Mouse (Mus musculus): ENCODE results near the gene Rtn4ip1. TPM values are rescaled to one million over a fixed set of nuclear protein-coding genes. Genes with fewer than 3 reads are reported as not detected.
"Not testable (repeated sequence)": the region's sequence is repeated elsewhere in the genome, so short reads cannot be mapped to it uniquely, and the experiment has no call there.

Gene Rtn4ip1
- polyA plus RNA-seq, 1 experiment from 2014 or later, result 26.7 TPM

DNA sequence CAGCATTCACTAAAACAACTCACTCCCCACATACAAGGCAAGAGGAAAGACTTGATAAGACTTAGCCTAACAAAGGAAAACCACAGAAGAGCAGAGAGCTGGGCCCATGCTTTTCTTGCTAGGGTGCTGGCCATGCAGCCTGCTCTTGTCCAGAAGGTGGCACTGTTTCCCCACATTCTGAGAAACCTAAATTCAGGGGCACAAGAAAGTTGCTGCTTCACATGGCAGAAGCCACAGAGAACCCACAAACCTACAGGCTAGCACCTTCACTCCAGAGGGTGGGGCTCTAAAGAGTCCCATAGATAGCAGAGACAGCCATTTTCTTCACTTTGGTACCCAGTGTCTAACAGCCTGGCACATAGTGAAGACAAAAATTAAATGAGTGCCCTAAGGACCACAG lies 52.3 kb downstream of the Rtn4ip1 start:
- H3K27ac ChIP-seq, result no peak overlapping the region
- no peak for DNase-seq (ENCODE audit: low spot score)

DNA sequence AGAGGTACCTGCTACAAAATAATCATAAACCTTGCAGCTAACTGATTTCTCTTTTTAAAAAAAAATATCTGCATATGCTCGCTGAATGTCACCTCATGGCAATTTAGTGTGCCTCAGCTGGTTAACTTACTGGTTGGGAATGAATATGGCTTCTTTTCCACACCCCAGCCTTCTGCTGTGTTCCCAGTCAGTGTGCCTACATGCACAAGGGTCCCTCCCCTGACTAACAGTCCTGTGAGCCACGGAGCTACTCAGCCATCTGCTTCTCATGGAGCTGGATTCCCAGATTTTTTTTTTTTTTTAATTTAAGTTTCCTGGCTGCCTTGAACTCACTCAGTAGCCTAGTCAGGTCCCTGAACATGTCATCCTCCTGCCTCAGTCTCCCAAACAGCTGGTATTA lies 63.3 kb downstream of the Rtn4ip1 start:
- Histone ChIP-seq H3K4me1 (no peaks in the 10 kb centered on the region), H3K36me3 (no peaks in the 10 kb centered on the region), H3K27me3 (ENCODE audit: insufficient read depth, poor library complexity, severe bottlenecking) (no peaks in the 10 kb centered on the region; the same call in 1 of the 2 replicates), H3K27ac (no peak overlapping the region), H3K4me3 (no peak overlapping the region), H3K9me3 (no peaks in the 10 kb centered on the region)
- DNase-seq (ENCODE audit: low spot score), result no peak
- WGBS, result 73% methylated on average over 2 of the region's 2 CpGs

More for the DNA sequence above, 52.3 kb downstream of the Rtn4ip1 start:
- Histone ChIP-seq H3K4me3 (no peak overlapping the region), H3K4me1 (peaks cover 5% of the 10 kb centered on the region; the same call in 1 of the 2 replicates), H3K27me3 (ENCODE audit: insufficient read depth, poor library complexity, severe bottlenecking) (no peaks in the 10 kb centered on the region), H3K9me3 (no peaks in the 10 kb centered on the region), H3K36me3 (0 out of 2 replicates have a peak, but pooled peaks cover 4% of the 10 kb centered on the region)

DNA sequence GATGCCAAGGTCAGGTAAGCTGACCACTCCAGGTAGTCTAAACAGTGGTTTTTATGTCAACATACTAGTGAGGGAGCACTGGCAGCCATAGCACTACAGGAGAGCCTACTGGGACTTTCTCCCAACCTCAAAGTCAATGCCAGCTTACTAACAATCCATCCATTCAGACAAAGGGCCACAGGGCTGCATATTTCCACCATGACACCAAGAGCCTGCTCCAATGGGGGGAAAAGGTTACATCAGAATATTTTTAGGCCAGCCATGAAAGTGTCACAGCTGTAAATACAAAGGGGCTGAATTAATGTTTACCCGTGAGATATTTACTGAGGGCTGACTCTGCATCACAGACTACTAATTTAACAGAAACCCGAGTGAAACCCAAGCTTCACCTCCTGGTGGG lies 71.6 kb downstream of the Rtn4ip1 start:
- no peaks in the 10 kb centered on the region for H3K36me3 ChIP-seq
- no peaks in the 10 kb centered on the region for H3K9me3 ChIP-seq
- WGBS, result 68% methylated on average over 2 of the region's 2 CpGs
- H3K4me1 ChIP-seq, result no peaks in the 10 kb centered on the region
- no peak overlapping the region for H3K4me3 ChIP-seq
- no peak for DNase-seq (ENCODE audit: low spot score)
- H3K27ac ChIP-seq, result no peak overlapping the region
- no peaks in the 10 kb centered on the region for H3K27me3 ChIP-seq (ENCODE audit: insufficient read depth, poor library complexity, severe bottlenecking)

DNA sequence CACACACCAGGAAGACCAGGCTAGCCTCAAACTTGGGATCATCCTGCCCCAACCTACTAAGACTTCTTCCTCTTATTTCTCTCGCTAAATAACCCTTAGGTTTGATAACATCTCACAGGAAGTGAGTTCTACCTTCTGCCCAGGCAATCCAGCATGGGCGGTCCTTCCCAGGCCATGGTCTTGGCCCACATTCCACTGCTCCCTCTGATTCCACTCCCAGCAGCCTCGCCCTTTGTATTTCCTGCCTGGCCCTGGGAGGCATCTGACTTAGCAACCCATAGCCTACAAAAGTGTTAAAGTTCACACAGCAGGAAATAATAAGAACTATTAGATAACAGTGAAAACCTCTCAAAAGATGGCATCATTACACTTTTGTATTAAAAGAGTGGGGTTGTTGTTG lies 75.7 kb downstream of the Rtn4ip1 start:
- no peak for DNase-seq (ENCODE audit: low spot score)
- no peaks in the 10 kb centered on the region for H3K4me1 ChIP-seq
- H3K27me3 ChIP-seq (ENCODE audit: insufficient read depth, poor library complexity, severe bottlenecking), result no peaks in the 10 kb centered on the region
- 42% methylated on average over 3 of the region's 3 CpGs for WGBS
- no peaks in the 10 kb centered on the region for H3K36me3 ChIP-seq
- H3K9me3 ChIP-seq, result no peaks in the 10 kb centered on the region
- no peak overlapping the region for H3K4me3 ChIP-seq
- no peak overlapping the region for H3K27ac ChIP-seq

DNA sequence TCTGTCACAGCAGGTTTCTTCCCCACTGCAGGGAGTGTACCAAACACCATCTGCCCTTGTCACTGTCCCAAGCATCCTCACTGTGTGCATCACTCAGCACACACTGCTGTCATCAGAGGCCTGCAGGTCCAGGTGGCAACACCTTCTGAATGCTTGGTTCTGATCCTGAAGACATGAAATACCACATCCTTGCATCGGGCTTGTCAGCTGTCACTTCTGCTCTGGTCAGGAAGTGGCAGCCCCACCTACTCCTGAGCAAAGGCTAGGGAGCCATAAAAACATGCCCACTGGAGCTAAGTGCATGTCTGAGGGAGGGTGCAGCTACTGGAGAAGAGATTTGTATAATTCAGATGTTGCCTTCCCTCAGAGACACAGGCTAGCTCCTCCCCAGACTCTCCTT lies 78.5 kb downstream of the Rtn4ip1 start:
- no peaks in the 10 kb centered on the region for H3K9me3 ChIP-seq
- 50% methylated on average over 1 of the region's 1 CpGs for WGBS
- no peak overlapping the region for H3K4me3 ChIP-seq
- no peaks in the 10 kb centered on the region for H3K27me3 ChIP-seq (ENCODE audit: insufficient read depth, poor library complexity, severe bottlenecking)
- no peak for DNase-seq (ENCODE audit: low spot score)
- H3K27ac ChIP-seq, result no peak overlapping the region; the same call in 1 of the 2 replicates
- no peaks in the 10 kb centered on the region for H3K36me3 ChIP-seq
- no peaks in the 10 kb centered on the region for H3K4me1 ChIP-seq

DNA sequence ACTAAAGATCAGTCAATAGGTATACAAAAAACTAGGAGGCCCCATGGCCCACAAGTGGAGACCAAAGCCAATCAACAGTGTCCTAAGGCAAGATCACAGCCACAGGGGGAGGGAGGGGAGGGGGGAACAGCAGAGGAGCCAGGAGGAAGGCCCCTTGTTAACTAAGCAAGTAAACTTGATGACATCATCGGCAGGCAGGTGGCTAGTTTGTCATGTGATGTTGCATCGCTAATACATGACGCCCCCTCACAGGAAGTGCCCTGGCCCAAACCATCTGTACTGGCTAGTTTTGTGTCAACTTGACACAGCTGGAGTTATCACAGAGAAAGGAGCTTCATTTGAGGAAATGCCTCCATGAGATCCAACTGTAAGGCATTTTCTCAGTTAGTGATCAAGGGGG lies 79.1 kb downstream of the Rtn4ip1 start:
- WGBS, result 86% methylated on average over 3 of the region's 3 CpGs

DNA sequence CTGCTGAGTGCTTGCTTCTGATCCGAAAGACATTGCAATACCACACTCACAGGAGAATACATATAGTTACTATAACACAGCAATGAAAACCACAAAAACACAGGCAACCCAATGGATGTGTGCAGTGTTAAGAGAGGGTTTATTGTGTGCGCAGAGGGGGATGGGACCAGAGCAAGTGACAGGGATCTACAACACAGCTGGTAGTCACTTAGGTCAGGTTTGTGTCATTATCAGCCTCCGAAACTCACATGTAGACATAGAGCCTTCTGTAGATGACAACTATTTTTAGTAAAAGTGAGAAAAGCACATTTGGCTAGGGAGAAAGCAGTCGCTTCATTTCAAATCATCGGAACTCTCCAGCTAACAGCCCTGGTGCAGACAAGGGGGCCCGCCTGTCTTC lies 80.9 kb downstream of the Rtn4ip1 start:
- H3K27ac ChIP-seq, result no peak overlapping the region
- no peaks in the 10 kb centered on the region for H3K36me3 ChIP-seq
- H3K27me3 ChIP-seq (ENCODE audit: insufficient read depth, poor library complexity, severe bottlenecking), result no peaks in the 10 kb centered on the region
- DNase-seq (ENCODE audit: low spot score), result no peak
- H3K9me3 ChIP-seq, result no peaks in the 10 kb centered on the region
- H3K4me1 ChIP-seq, result no peaks in the 10 kb centered on the region
- 79% methylated on average over 6 of the region's 6 CpGs for WGBS
- H3K4me3 ChIP-seq, result no peak overlapping the region

More for the DNA sequence above, 79.1 kb downstream of the Rtn4ip1 start:
- not testable (repeated sequence) for H3K27ac ChIP-seq; H3K9me3 ChIP-seq; H3K27me3 ChIP-seq (ENCODE audit: insufficient read depth, poor library complexity, severe bottlenecking); DNase-seq (ENCODE audit: low spot score); H3K4me3 ChIP-seq; H3K36me3 ChIP-seq; H3K4me1 ChIP-seq

DNA sequence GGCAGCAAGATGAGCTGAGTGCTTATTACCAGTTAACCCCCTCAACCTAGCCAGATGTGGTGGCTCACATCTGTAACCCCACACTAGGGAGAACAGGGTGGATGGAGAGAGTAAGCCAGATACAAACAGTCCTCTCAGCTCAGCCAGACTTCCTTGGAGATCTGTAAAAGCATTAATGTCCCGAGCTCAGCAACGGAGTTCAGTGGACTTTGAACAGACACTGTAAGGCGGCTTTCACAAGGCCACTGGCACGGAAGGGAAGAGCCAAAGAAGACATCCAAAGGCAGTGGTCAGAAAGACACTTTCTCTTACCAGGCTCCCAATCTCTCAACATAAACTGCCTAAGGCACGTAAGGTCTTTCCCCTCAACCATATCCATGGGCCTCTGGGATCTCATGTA lies 81.6 kb downstream of the Rtn4ip1 start:
- WGBS, result 86% methylated on average over 5 of the region's 5 CpGs

DNA sequence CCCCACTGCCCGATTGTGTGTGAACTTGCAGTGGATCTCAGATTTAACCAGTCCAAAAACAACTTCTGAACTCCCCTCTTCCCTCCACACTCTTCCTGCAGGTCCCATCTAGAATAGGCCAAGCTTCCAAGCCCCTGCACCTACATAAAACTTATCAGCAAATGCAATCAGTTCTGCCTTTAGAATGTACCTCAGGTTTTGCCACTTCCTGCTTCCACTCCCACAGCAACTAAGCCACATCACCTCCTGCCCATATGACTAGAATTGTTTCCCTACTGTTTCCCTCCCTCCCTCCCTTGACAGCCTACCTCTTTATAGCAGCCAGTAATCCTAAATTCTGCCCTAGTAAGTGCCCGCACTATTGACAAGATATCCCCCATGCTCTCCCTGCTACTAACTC lies 82.3 kb downstream of the Rtn4ip1 start:
- Histone ChIP-seq H3K27ac (no peak overlapping the region), H3K27me3 (ENCODE audit: insufficient read depth, poor library complexity, severe bottlenecking) (no peaks in the 10 kb centered on the region), H3K4me3 (no peak overlapping the region), H3K36me3 (no peaks in the 10 kb centered on the region), H3K4me1 (no peaks in the 10 kb centered on the region), H3K9me3 (no peaks in the 10 kb centered on the region)
- WGBS, result 84% methylated on average over 2 of the region's 2 CpGs
- no peak for DNase-seq (ENCODE audit: low spot score)

More for the DNA sequence above, 81.6 kb downstream of the Rtn4ip1 start:
- Histone ChIP-seq H3K27me3 (ENCODE audit: insufficient read depth, poor library complexity, severe bottlenecking) (no peaks in the 10 kb centered on the region), H3K27ac (no peak overlapping the region), H3K4me1 (no peaks in the 10 kb centered on the region), H3K4me3 (no peak overlapping the region), H3K9me3 (no peaks in the 10 kb centered on the region), H3K36me3 (no peaks in the 10 kb centered on the region)
- DNase-seq (ENCODE audit: low spot score), result no peak

DNA sequence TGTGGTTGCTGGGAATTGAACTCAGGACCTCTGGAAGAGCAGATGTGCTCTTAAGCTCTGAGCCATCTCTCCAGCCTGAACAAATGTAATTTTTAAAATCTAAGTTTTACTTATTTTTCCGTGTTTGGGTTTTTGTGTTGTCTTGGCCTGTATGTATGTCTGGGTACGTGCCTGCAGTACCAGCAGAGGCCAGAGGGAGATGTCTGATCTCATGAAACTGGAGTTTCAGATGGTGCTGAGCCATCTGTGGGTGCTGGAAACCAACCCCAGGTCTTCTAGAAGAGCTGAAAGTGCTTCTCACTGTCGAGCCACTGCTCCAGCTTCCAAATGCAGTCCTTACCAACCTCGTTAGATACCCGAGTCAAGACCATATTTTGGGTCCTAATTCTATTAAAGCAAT lies 89.7 kb downstream of the Rtn4ip1 start:
- Histone ChIP-seq H3K4me1 (no peaks in the 10 kb centered on the region), H3K9me3 (no peaks in the 10 kb centered on the region), H3K36me3 (no peaks in the 10 kb centered on the region), H3K4me3 (no peak overlapping the region), H3K27me3 (ENCODE audit: insufficient read depth, poor library complexity, severe bottlenecking) (no peaks in the 10 kb centered on the region; the same call in 1 of the 2 replicates), H3K27ac (no peak overlapping the region)
- no peak for DNase-seq (ENCODE audit: low spot score)
- WGBS, result 82% methylated on average over 5 of the region's 5 CpGs

DNA sequence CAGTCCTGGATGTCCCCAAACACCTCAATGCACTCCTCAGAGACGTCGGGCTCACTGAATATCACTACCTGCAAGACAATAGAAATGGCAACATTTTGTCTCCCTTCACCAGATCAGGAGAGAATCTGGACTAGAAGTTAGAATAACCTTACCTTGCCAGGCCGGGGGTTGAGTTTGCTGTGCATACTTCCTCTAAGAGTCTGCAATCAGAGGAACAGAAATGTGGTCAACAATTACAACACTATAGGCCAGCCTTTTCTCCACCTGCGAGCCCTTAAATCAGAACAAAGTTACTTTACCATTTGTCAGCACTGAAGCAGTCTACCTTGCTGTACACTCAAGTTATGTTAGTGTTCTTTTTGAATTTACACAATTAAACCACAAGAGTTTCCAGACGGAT lies 90.9 kb downstream of the Rtn4ip1 start:
- WGBS, result 75% methylated on average over 5 of the region's 5 CpGs
- Histone ChIP-seq H3K9me3 (no peaks in the 10 kb centered on the region), H3K36me3 (no peaks in the 10 kb centered on the region), H3K4me3 (no peak overlapping the region), H3K4me1 (peaks cover 4% of the 10 kb centered on the region; the same call in 1 of the 2 replicates), H3K27ac (no peak overlapping the region), H3K27me3 (ENCODE audit: insufficient read depth, poor library complexity, severe bottlenecking) (peaks cover 5% of the 10 kb centered on the region; the same call in 1 of the 2 replicates)
- DNase-seq (ENCODE audit: low spot score), result no peak

DNA sequence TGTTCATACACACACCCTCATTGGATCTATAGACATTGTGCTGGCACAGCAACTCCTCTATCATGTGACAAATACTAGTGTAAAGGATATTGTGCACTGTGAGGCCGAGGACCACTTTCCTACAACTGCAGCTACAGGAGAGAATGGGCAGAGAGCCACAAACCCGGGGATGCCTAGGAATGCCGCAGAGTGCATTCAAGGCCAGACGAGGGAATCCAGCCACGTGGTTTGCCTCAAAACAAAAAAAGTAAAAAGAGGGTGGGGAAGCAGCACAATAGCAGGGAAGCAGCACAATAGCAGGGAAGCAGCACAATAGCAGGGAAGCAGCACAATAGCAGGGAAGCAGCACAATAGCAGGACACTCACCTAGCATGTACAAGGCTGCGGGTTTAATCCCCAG lies 91.6 kb downstream of the Rtn4ip1 start:
- whole genome bisulfite sequencing, result 40% methylated on average over 6 of the region's 6 CpGs
- Histone ChIP-seq H3K4me3 (no peak overlapping the region), H3K9me3 (no peaks in the 10 kb centered on the region), H3K27ac (no peak overlapping the region), H3K27me3 (ENCODE audit: insufficient read depth, poor library complexity, severe bottlenecking) (peaks cover 6% of the 10 kb centered on the region; the same call in 1 of the 2 replicates), H3K36me3 (no peaks in the 10 kb centered on the region), H3K4me1 (peaks cover 10% of the 10 kb centered on the region; the same call in 1 of the 2 replicates)
- DNase-seq (ENCODE audit: low spot score), result no peak

DNA sequence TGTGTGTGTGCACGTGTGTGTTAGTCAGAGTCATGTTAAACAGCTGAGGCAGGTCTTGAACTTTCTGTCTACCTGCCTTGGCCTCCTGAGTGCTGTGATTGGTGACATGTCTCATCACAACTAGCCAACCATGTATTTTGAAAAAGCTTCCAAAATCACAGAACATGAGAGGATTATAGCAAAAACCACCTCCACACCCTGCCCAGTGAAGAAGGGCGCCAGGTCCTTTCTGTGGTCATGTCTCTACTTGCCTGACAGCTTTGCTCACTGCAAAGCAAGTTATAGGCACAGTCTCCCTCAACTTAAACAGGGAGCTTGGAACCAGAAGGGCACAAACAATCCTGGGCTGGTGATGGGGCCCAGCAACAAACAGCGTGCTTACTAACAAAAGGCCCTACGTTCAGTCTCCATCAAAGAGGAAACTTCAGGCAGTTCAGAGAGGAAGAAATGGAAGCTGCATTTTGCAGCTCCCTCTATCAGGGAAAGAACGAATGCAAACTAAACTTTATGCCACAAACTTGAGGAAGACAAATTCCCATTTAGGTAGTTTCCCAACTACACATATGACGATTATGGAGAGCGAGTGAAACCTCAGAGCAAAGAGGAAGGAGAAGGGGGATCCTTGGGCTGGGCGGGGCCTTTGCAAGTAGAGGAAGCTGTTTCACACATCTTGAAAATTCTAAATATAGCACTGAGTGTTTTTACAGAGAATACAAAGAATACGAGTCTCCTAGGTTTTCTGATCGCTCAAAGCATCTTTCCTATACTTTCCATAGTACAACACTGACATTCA lies 94.4 kb downstream of the Rtn4ip1 start:
- Histone ChIP-seq H3K27ac (no peak overlapping the region), H3K4me3 (no peak overlapping the region), H3K36me3 (no peaks in the 10 kb centered on the region), H3K27me3 (ENCODE audit: insufficient read depth, poor library complexity, severe bottlenecking) (peaks cover 28% of the 10 kb centered on the region), H3K9me3 (no peaks in the 10 kb centered on the region), H3K4me1 (peaks cover 20% of the 10 kb centered on the region; the same call in 1 of the 2 replicates)
- DNase-seq (ENCODE audit: low spot score), result no peak
- WGBS, result 72% methylated on average over 10 of the region's 10 CpGs
